Mouse (Mus musculus): ENCODE measurements at regions not wholly inside any gene's neighbourhood (a gene's known extent, or its start where the extent isn't known, plus 50 kb on each side); places are given as distances from the start of the nearest gene placed in this dataset.

GRCm38 (mm10) chr6:133362818-133363217 lies 70.8 kb downstream of the 5530400C23Rik start:
- Histone ChIP-seq H3K27ac (ENCODE audit: control insufficient read depth, insufficient read depth, low read depth, low read length) (no peak overlapping the region), H3K36me3 (ENCODE audit: control insufficient read depth, insufficient read depth, low read length) (no peaks in the 10 kb centered on the region), H3K4me1 (ENCODE audit: control insufficient read depth, insufficient read depth, low read length) (no peaks in the 10 kb centered on the region), H3K4me3 (ENCODE audit: control insufficient read depth, low read depth, low read length) (peak overlapping the region; percentile 5; the same call in 1 of the 2 replicates), H3K27me3 (ENCODE audit: control insufficient read depth, insufficient read depth, low read length) (no peaks in the 10 kb centered on the region)
- TF ChIP-seq POLR2A (IDR thresholded peaks at IDR 0.05; ENCODE audit: control insufficient read depth, low read depth, low read length) (no peak), CTCF (IDR thresholded peaks at IDR 0.05; ENCODE audit: control insufficient read depth, insufficient read depth, insufficient replicate concordance, low read depth, low read length) (no peak)
